In genomic region chr4:143120008-143120407, GRCm38 (mm10) we compare ENCODE assay signal across 12 mouse cellular contexts.
DNase-seq lines count a peak whose midpoint lies in the region; ATAC-seq and TF ChIP-seq lines count a peak whose summit lies in the region.
"Had no signal": no experiment of that assay in that cellular context is flagged by ENCODE, and none has a peak within 500 bp of the region (broad histone marks: within the 10 kb centered on the region; RNA-seq: fewer than 3 reads in every experiment).

No protein-coding gene starts in this region.

- H3K27me3 ChIP-seq in kidney, adult 2 months (replicated peaks; ENCODE audit: control insufficient read depth, insufficient read depth, low read length): no peaks in the 10 kb centered on the region
- H3K27me3 ChIP-seq: embryonic facial prominence, embryonic 12.5 days; liver, embryonic 15.5 days had no signal

- peak; percentile 20 to 37 for DNase-seq in heart, adult 9 months (ENCODE audit: low spot score in 2 of 2)
- DNase-seq in heart, adult 11 months: no peak
- peak; percentile 34 for DNase-seq in urinary bladder, postnatal 14 days (ENCODE audit: low spot score)
- no peak for DNase-seq in urinary bladder, postnatal 4 days (ENCODE audit: low spot score in 2 of 2)
- peak; percentile 62 for DNase-seq in cerebellum, adult 9-11 months
- no peak for DNase-seq in kidney, adult 2 months
- DNase-seq: gastrocnemius, postnatal 36 days; kidney, adult 18-20 months had no signal

- H3K4me1 ChIP-seq in kidney, adult 2 months (ENCODE audit: control insufficient read depth, insufficient read depth, low read length): 0 out of 2 replicates have a peak, but pooled peaks cover 9% of the 10 kb centered on the region
- H3K4me1 ChIP-seq: liver, embryonic 15.5 days had no signal

- no peak for TF ChIP-seq CTCF in kidney, adult 2 months (conservative IDR thresholded peaks at IDR 0.05; ENCODE audit: insufficient read depth, insufficient read length, low read depth, low read length)

- H3K36me3 ChIP-seq in kidney, adult 2 months (ENCODE audit: control insufficient read depth, insufficient read depth, low read length): no peaks in the 10 kb centered on the region
- H3K36me3 ChIP-seq: embryonic facial prominence, embryonic 12.5 days; liver, embryonic 15.5 days had no signal

- H3K27ac ChIP-seq in kidney, adult 2 months (ENCODE audit: insufficient read depth, low read depth, low read length): no peak overlapping the region
- H3K27ac ChIP-seq: embryonic facial prominence, embryonic 12.5 days; liver, embryonic 15.5 days; midbrain, embryonic 10.5 days had no signal

- TF ChIP-seq POLR2A in kidney, adult 2 months (IDR thresholded peaks at IDR 0.05; ENCODE audit: low read depth, low read length): no peak

- 65% methylated on average over 8 of the region's 8 CpGs for WGBS in kidney, adult 2 months

- no peak for ATAC-seq in frontal cortex, adult (ENCODE audit: low TSS enrichment)

- no peak overlapping the region for H3K4me3 ChIP-seq in kidney, adult 2 months (ENCODE audit: insufficient read depth, low read depth, low read length)
- H3K4me3 ChIP-seq: embryonic facial prominence, embryonic 12.5 days; liver, embryonic 15.5 days; midbrain, embryonic 10.5 days had no signal

Comparison
In these comparisons a context has a peak if more than half of its experiments do, and no peak if none do; other contexts are left out.
1. DNase-seq: peak in heart, adult 9 months (2 of 2), urinary bladder, postnatal 14 days (single experiment) and cerebellum, adult 9-11 months (single experiment); none in heart, adult 11 months (single experiment), urinary bladder, postnatal 4 days (0 of 2) and kidney, adult 2 months (single experiment).